Mouse (Mus musculus) C2C12 (cell line): Measurements from ENCODE around the gene Atp23. TPM values are rescaled to one million over a fixed set of nuclear protein-coding genes. Genes with fewer than 3 reads are reported as not detected.
A peak's percentile ranks its signal among the peaks of the same experiment; 100 is the strongest.

Experiments
- H3K27me3 ChIP-seq: one replicate; pipeline ENCODE4 v1.6.1; 2011; ENCODE audit not compliant: control insufficient read depth, insufficient read depth, insufficient read length
- H3K36me3 ChIP-seq: one replicate; pipeline ENCODE4 v1.6.1; 2011; ENCODE audit not compliant: control insufficient read depth, insufficient read depth
- H3K4me3 ChIP-seq: one replicate; pipeline ENCODE4 v1.5.1; 2011; ENCODE audit warnings: mild to moderate bottlenecking, control low read depth; ENCODE audit not compliant: poor library complexity, insufficient read depth, severe bottlenecking
- H3K79me2 ChIP-seq: one replicate; pipeline ENCODE4 v1.6.1; 2011; ENCODE audit not compliant: control insufficient read depth, insufficient read depth
- H3K79me3 ChIP-seq: one replicate; pipeline ENCODE4 v1.6.1; 2011; ENCODE audit warnings: low read depth, control low read depth
- H3ac ChIP-seq: one replicate; pipeline ENCODE3; 2011; ENCODE audit warnings: low read depth; ENCODE audit not compliant: control insufficient read depth, insufficient read length
- CEBPB ChIP-seq: IDR thresholded peaks from one replicate; pipeline ENCODE4 v1.6.1; 2011; ENCODE audit warnings: low read depth, mild to moderate bottlenecking, control low read depth, moderate library complexity
- CTCF ChIP-seq: IDR thresholded peaks from one replicate; pipeline ENCODE4 v1.5.1; 2011; ENCODE audit not compliant: control insufficient read depth, insufficient read depth, insufficient read length
- FOSL1 ChIP-seq: IDR thresholded peaks from one replicate; pipeline ENCODE4 v1.8.0; 2011; ENCODE audit warnings: mild to moderate bottlenecking, low read length; ENCODE audit not compliant: poor library complexity, insufficient read depth, severe bottlenecking
- MAX ChIP-seq: IDR thresholded peaks from one replicate; pipeline ENCODE4 v1.6.1; 2011; ENCODE audit warnings: mild to moderate bottlenecking, control low read depth
- MYOD1 ChIP-seq: IDR thresholded peaks from one replicate; pipeline ENCODE4 v1.6.1; 2011; ENCODE audit warnings: low read depth; ENCODE audit not compliant: control insufficient read depth, insufficient read length
- MYOG ChIP-seq: IDR thresholded peaks from one replicate; pipeline ENCODE4 v1.6.1; 2011; ENCODE audit not compliant: control insufficient read depth, insufficient read length; ENCODE audit errors: extremely low read depth
- USF1 ChIP-seq: IDR thresholded peaks from one replicate; pipeline ENCODE4 v1.6.1; 2011; ENCODE audit warnings: low read depth, mild to moderate bottlenecking, control low read depth, moderate library complexity
- long read RNA-seq, 2 experiments: library from polyadenylated mRNA; unstranded; transcript quantifications; one replicate each; pipeline ENCODE4 v2.0.0; 2019 to 2020
- polyA plus RNA-seq: library from polyadenylated mRNA; unstranded; fragments of >200 nt; fragmentation: generic; extraction: Trizol; gene quantifications from one replicate; pipeline ENCODE4 v1.2.1, GENCODE M21; 2012; ENCODE audit warnings: missing spikeins

The Atp23 gene
- polyA plus RNA-seq, result 13.4 TPM
- long read RNA-seq, experiment 1, transcript Atp23-202 (6 exons, 1,043 nt), result major isoform, 15 of 19 reads
- long read RNA-seq, experiment 1, partial matches to known transcripts, result 0 of 19 reads
- long read RNA-seq, experiment 1, other reads (novel, unspliced or antisense), result 3 of 19 reads
- long read RNA-seq, experiment 2, transcript Atp23-202 (6 exons, 1,043 nt), result major isoform, 24 of 40 reads
- long read RNA-seq, experiment 2, partial matches to known transcripts, result 2 of 40 reads
- long read RNA-seq, experiment 2, other reads (novel, unspliced or antisense), result 11 of 40 reads

DNA sequence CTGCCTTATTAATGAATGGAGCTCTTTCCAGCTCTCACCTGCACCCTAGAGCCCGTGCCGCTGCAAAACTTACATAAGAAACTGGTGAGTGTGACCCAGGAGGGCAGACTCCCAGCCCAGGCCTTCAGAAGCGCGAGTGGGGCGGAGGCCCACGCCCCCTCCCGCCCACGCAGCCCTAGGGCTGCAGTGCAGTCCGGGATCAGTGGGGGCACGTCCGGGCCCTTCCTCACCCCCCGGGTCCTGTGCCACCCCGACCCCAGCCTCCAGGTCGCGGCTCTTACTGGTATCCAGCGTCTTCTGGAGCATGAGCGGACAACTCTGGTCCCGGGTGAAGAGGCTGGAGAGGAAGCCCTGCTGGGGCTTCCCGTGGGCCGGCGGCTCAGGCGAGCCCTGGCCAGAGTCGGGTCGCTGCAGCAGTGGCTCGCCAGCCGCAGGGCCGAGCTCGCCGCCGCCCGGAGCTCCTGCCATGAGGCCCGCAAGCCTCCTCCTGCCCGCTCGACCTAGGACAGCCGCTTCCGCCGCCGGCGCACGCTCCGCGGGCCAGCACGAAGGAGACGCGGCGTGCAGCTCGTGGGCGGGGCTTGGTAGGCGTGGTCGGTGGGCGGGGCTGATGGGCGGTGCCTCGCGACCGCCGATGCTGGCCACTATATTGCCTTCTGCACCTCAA, at the start of gene Atp23:
Atp23 (minus strand) TSS at position 535 of the 667 bp plus-strand sequence.
- Histone ChIP-seq H3K36me3 (peaks cover 9% of the 10 kb centered on the region), H3K27me3 (no peaks in the 10 kb centered on the region), H3ac (peak within 1 kb of the TSS; percentile 71), H3K4me3 (peak within 1 kb of the TSS; percentile 69), H3K79me3 (no peaks in the 10 kb centered on the region), H3K79me2 (peaks cover 19% of the 10 kb centered on the region)
- TF ChIP-seq MAX (peak; percentile 90), CTCF (no peak), MYOG (no peak), MYOD1 (no peak), CEBPB (no peak)

DNA sequence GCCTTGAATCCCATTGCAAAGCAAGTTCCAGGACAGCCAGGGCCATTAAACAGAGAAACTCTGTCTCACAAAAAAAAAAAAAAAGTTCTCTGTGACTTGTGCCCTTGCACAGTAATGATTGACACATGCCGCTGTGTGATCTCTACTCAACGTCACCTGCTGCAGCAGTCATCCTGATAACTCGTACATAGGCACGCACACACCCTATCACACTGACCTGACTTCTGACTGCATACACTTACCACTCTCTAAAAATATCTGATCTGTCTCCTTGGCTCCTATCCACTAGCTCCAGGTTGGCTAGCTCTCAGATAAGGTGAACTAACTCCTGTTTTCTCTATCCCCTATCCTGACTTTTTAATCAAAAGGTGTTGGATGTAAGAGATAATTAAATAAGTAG, 49.4 kb upstream of the Atp23 start:
- H3K79me2 ChIP-seq, result no peaks in the 10 kb centered on the region
- TF ChIP-seq MYOG (no peak), USF1 (no peak), MYOD1 (no peak), CTCF (no peak), MAX (no peak), CEBPB (no peak), FOSL1 (no peak)
- no peak overlapping the region for H3ac ChIP-seq
- H3K79me3 ChIP-seq, result no peaks in the 10 kb centered on the region
- no peaks in the 10 kb centered on the region for H3K27me3 ChIP-seq
- no peaks in the 10 kb centered on the region for H3K36me3 ChIP-seq
- H3K4me3 ChIP-seq, result no peak overlapping the region

DNA sequence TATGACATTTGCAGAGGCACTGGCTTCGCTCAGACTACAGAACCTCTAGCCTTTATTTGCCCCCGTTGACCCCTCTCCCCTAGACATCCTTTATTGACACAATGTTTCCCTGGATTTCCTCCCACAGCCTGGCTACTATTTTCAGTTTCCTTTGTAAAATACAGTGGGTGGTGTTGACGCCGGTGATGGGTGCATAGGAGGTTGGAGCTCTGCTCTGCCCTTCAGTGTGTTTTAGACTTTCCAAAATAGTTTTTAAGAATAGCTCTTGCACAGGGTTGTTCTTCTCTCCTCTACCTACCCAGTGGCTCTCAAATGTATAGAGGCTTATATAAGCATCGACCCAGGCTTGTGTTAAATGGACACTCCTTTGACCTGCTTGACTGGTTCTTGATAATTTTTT, 48.7 kb upstream of the Atp23 start:
- no peaks in the 10 kb centered on the region for H3K27me3 ChIP-seq
- H3K36me3 ChIP-seq, result no peaks in the 10 kb centered on the region
- no peak overlapping the region for H3ac ChIP-seq
- H3K79me2 ChIP-seq, result no peaks in the 10 kb centered on the region
- TF ChIP-seq MYOG (no peak), FOSL1 (no peak), MYOD1 (no peak), CTCF (no peak), MAX (no peak), USF1 (no peak), CEBPB (no peak)
- H3K79me3 ChIP-seq, result no peaks in the 10 kb centered on the region
- H3K4me3 ChIP-seq, result no peak overlapping the region

DNA sequence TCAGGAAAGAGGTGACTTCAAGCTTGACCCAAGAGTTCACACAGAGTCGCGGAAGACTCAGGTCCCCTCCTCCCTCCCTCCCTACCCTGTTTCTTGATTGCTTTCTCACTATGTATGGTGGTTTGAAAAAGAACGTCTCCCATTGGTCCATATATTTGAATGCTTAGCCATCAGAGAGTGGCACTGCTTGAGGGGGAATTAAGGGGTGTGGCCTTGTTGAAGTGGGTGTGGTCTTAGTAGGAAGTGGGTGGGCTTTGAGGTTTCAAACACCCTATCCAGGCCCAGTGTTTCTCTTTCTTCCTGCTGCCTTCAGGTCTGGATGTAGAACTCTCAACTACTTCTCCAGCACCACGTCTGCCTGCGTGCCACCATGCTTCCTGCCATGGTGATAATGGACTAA, 44.4 kb upstream of the Atp23 start:
- H3ac ChIP-seq, result no peak overlapping the region
- peaks cover 4% of the 10 kb centered on the region for H3K27me3 ChIP-seq

DNA sequence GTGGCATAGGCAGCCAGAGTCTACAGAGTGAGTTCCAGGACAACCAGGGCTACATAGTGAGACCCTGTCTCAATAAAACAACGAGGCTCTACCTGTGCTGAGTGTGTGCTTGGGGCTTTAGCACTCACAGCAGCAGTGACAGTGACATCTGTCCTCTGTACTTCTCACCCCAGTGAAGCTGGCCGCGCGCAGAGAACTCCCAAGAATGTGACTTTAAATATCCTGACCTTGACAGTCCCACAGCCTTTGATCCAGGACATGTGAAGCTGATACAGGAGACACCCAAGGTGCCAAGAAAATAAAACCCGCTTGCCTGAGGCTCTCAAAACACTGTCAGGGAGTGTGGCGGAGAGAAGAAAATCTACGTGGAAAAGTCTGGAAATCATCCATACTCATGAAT, 39.8 kb upstream of the Atp23 start:
- peaks cover 4% of the 10 kb centered on the region for H3K27me3 ChIP-seq
- no peak overlapping the region for H3K4me3 ChIP-seq
- no peak overlapping the region for H3ac ChIP-seq
- H3K79me2 ChIP-seq, result no peaks in the 10 kb centered on the region
- no peaks in the 10 kb centered on the region for H3K36me3 ChIP-seq
- no peaks in the 10 kb centered on the region for H3K79me3 ChIP-seq
- TF ChIP-seq MYOD1 (no peak), CEBPB (no peak), CTCF (no peak), USF1 (no peak), MAX (no peak), FOSL1 (no peak), MYOG (no peak)

More for the DNA sequence above, 44.4 kb upstream of the Atp23 start:
- TF ChIP-seq MYOG (no peak), CEBPB (no peak), USF1 (no peak), FOSL1 (no peak), MYOD1 (no peak), CTCF (no peak), MAX (no peak)
- no peaks in the 10 kb centered on the region for H3K79me3 ChIP-seq
- H3K36me3 ChIP-seq, result no peaks in the 10 kb centered on the region
- no peaks in the 10 kb centered on the region for H3K79me2 ChIP-seq
- H3K4me3 ChIP-seq, result no peak overlapping the region
